Mouse (Mus musculus): ENCODE measurements at regions not wholly inside any gene's neighbourhood (a gene's known extent, or its start where the extent isn't known, plus 50 kb on each side); places are given as distances from the start of the nearest gene placed in this dataset.

- TF ChIP-seq CTCF (IDR thresholded peaks at IDR 0.05; ENCODE audit: borderline replicate concordance, insufficient read depth, low read depth, low read length) (no peak), POLR2A (IDR thresholded peaks at IDR 0.05; ENCODE audit: borderline replicate concordance, insufficient read depth, low read length) (no peak)
Observed at GRCm38 (mm10) chr10:118648111-118648510, 207.3 kb downstream of the Ifng start.
